Mouse (Mus musculus): Measurements from ENCODE around the gene Olfr1049.
"Not testable (repeated sequence)": the region's sequence is repeated elsewhere in the genome, so short reads cannot be mapped to it uniquely, and the experiment has no call there.

Olfr1049 gene

GRCm38 (mm10) chr2:86258228-86258627 is at the start of gene Olfr1049:
Gene Olfr1049 (minus strand): TSS chr2:86258328.
- DNase-seq, result not testable (repeated sequence)

- DNase-seq, result no peak
Observed at GRCm38 (mm10) chr2:86292155-86292554, 34.0 kb upstream of the Olfr1049 start, which contains the start of gene Olfr1052. Gene Olfr1052 (plus strand): TSS chr2:86292455.

- not testable (repeated sequence) for DNase-seq
Observed at GRCm38 (mm10) chr2:86278988-86279387, 20.9 kb upstream of the Olfr1049 start, which contains the start of gene Olfr1051. Gene Olfr1051 (minus strand): TSS chr2:86279088.

- no peak for DNase-seq
Observed at GRCm38 (mm10) chr2:86240189-86240588, 17.9 kb downstream of the Olfr1049 start, which contains the start of gene Olfr1048. Gene Olfr1048 (minus strand): TSS chr2:86240289.

DNA sequence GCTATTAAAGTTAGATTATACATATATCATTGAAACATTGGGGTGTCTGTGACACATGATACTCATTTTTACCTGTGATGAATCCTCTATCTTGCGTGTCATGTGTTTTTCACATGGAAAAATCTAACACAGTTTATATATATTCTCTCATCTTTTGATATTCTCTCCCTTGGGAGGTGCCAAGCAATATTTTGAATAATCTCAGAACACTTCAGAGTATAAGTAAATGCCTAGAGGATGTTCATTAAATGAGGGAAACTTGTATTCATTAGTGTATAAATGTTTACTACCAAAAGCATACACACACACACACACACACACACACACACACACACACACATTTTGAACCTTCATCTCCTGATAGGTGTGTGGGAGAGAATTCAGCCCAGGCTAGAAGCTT is 26.8 kb downstream of the Olfr1049 start, which contains the start of gene Olfr1047:
Gene Olfr1047, minus strand, starts transcription at position 101 of the 400 bp plus-strand sequence.
- no peak for DNase-seq

DNA sequence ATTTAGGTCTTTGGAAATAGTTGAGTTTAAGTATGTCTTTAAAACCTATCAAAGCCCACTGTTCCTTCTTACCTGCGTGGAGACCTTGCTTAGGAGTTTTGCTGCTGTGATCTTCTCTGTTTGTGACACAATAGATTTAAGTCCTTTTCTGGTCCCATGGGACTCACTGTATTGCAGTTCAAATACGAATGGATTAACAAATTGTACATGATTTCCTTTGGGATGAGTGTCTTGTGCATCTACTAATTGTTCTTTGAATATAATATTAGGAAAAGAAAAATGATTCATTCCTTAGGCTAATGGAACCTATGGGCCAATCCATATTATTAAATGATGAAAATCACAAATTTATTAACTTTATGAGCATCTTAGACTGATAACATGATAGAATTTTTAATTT is 38.9 kb downstream of the Olfr1049 start, which contains the start of gene Olfr1046:
Gene Olfr1046, minus strand, starts transcription at position 101 of the 400 bp plus-strand sequence.
- DNase-seq, result no peak
